Mouse (Mus musculus) retina, embryonic 14.5 days (tissue): Measurements from ENCODE around the gene Pramel1.
"Not testable (repeated sequence)": the region's sequence is repeated elsewhere in the genome, so short reads cannot be mapped to it uniquely, and the experiment has no call there.

Experiments used
- DNase-seq: peaks from one replicate; pipeline ENCODE4 v3.0.0-alpha.2; 2015; ENCODE audit warnings: low spot score

Pramel1 gene

DNA sequence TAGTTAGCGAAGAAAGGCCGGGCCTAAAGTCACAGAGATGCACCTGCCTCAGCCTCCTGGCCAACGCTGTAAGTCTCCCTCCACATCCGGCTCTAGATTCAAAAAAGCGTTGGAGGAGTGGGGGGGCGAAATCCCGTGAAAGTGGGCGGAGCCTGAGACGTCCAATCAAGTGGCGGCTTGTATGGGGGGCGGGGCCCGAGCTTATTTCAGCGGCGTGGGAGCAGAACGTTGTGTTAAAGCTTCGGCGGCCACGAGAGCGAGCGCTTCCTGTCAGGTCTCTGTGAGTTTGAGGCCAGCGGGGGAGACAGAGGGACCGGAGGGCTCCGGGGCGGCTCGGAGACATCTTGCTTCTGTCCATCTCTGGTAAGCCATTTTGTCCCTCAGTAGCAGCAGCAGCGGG, at the start of gene Pramel1:
Gene Pramel1 (plus strand): TSS at position 248 of the 400 bp plus-strand sequence.
- no peak for DNase-seq

DNA sequence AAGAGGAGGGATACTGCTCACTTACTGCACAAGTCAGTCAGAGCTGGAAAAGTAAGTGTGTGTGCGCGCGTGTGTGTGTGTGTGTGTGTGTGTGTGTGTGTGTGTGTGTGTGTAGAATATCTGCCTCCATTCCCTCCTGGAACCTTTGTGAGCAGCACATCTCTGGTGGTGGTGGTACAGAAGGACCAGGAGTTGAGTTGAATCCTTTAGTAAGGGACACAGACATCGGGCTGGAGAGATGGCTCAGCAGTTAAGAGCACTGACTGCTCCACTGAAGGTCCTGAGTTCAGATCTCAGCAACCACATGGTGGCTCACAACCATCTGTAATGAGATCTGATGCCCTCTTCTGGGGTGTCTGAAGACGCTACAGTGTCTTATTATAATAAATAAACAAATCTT, 48.7 kb upstream of the Pramel1 start:
- DNase-seq: not testable (repeated sequence)

DNA sequence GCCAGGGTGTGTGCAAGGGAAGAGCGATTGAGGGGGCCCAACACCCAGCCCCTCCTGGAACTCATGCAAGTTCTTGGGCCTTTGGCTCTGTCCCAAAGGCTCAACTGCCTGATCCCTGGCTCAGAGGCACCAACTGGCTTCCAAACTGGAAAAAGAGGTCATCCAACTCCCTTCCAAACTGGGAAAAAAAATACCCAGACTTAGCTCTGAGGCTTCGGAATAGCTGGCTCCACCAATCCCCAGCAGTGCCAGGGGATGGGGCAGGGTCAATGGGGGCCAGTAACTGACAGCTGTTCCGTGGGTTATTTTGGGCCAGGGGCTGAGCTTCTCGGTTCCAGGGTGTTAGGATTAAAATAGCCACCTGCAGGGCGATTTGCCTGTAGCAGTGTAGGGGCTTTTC, 45.5 kb upstream of the Pramel1 start:
- no peak for DNase-seq

DNA sequence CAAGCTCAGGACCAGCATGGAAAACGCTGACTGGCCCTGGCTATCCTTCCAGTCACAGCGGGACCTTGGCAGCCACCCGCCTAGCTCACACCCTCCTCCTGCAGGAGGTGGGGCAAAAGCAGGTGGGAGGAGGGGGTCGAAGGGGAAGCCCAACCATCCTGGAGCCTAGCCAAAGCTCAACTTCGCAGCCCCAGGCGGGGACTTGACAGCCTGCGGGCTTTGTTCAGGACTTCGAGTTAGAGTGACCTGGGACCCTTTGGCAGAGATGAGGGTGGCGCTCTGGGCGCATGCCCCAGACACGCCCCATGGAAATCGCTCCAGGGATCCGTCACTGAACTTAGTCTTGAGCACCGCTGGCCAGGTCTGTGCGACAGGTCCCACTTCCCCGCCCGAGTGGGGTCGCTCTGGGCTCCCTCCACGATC, 44.7 kb upstream of the Pramel1 start, which contains the start of gene Lrrc38:
Gene Lrrc38 (plus strand): TSS at position 274 of the 423 bp plus-strand sequence.
- peak; percentile 49 for DNase-seq

GRCm38 (mm10) chr4:143350047-143351015, 43.9 kb upstream of the Pramel1 start:
- peak; percentile 24 for DNase-seq

GRCm38 (mm10) chr4:143352301-143352700, 41.9 kb upstream of the Pramel1 start:
- no peak for DNase-seq

- DNase-seq: peak; percentile 37
Observed at GRCm38 (mm10) chr4:143361520-143361919, 32.7 kb upstream of the Pramel1 start.

GRCm38 (mm10) chr4:143366415-143367041, 27.7 kb upstream of the Pramel1 start:
- peak; percentile 39 for DNase-seq

- no peak for DNase-seq
Observed at GRCm38 (mm10) chr4:143379480-143379879, 14.7 kb upstream of the Pramel1 start.

- peak; percentile 12 for DNase-seq
Observed at GRCm38 (mm10) chr4:143379931-143380715, 14.1 kb upstream of the Pramel1 start.

GRCm38 (mm10) chr4:143380716-143381004, 13.6 kb upstream of the Pramel1 start:
- DNase-seq: peak; percentile 72

GRCm38 (mm10) chr4:143382163-143382562, 12.1 kb upstream of the Pramel1 start:
- no peak for DNase-seq

GRCm38 (mm10) chr4:143383646-143384045, 10.6 kb upstream of the Pramel1 start:
- DNase-seq: peak; percentile 46

DNA sequence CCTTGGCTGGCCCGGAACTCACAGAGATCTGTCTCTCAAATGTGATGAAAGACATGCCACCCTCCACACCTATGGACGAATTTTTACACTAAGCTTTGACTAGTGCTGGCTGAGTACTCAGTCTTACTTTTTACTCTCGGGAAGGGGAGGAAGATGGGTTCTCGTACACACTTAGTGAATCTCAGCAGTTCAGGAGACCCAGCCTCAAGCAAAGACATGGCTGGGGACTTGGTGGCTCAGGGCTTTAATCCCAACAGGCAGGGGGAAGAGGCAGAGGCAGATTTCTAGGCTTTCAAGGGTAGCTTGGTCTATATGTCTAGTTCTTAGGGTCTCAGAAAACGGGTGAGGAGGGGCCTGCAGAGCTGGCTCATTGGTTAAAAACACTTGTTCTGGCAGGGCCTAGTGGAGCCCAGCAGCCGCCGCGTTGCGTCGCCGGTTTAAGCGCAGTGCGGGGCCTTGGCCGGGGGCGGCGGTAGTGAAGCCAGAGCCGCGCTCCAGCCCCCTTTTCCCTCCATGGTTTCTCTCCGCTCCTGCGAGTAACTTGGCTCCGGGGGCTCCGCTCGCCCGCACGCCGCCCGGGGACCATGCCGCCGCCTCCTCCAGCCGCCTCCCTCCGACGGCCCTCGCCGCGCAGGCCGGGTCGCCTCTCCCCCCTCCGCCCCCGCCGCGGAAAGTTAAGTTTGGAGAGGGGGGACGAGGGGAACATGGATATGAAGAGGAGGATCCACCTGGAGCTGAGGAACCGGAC, 5.1 kb upstream of the Pramel1 start:
- DNase-seq: peak; percentile 76

DNA sequence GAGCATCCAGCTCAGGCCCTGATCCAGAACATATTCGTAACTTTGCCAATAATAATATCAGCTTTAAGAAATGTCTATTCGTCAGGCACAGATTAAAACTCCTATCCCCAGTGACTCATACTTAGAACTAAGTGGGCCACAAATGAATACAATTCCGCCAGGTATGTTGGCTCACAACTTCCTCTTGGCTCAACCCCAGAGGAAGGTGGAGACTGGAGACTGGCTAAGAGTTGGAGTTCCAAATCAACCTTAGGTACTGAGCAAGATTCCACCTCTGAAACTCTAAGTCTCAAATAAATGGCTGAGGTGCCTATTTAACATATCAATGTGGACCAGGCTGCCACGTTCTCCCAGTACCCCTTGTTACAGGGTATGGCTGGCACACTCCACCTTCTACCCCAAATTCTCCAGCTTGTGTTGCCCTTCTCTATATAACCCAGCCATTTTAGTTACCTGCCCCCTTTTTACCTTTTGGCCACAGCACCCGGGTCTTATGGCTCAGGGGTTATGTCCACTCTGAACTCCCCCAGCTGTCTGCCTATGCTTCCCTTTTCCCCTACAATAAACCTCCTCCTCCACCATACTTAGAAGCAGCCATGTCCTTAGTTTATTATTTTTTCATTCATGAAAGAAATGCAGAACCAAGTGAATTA, 17.5 kb downstream of the Pramel1 start:
- no peak for DNase-seq

- peak; percentile 92 for DNase-seq
Observed at GRCm38 (mm10) chr4:143412219-143413092, 18.2 kb downstream of the Pramel1 start, which contains the start of gene Pramef8. Gene Pramef8 (plus strand): TSS chr4:143412426.

DNA sequence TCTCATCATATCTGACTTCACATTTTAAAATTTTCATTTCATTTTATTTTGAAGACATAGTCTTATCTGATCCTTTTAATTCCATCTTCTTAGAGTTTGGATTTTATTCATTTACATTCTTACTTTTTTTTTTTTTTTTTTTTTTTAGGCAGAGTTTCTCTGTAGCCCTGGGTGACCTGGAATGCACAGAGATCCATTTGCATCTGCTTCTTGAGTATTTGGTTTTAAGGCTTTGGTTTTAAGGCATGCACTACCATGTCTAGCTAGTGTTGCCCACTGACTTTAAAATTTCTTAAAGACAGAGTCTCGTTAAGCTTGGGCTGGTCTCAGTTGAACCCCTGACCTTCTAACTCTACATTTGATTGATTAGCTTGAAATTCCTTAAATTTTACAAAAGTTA, 19.4 kb downstream of the Pramel1 start:
- no peak for DNase-seq

GRCm38 (mm10) chr4:143414121-143414520, 19.9 kb downstream of the Pramel1 start:
- no peak for DNase-seq

DNA sequence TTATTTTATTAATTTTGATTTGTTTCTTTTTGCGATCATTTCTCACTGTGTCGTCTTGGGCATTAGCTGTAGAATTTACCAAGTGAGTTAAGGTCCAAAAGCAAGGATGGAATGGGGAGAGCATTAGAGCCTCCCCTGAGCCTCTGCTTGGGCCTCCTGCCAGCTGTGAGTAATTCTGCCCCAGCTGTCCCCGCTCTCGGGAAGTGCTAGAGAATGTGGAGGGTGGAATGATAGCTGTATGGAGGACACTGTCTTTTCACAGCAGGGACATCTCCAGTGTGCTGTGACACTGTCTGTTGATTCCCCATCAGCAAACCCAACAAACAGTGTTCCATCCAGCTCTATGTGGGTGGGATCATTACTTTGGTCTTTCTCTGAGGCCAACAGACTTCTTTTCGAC, 32.5 kb downstream of the Pramel1 start:
- not testable (repeated sequence) for DNase-seq
